Mouse (Mus musculus) heart, postnatal 0 days (tissue): ENCODE data around the gene Tmem192. TPM values are rescaled to one million over a fixed set of nuclear protein-coding genes. Genes with fewer than 3 reads are reported as not detected.

ENCODE experiments used
- ATAC-seq: fragments of 200-750 bp; cut with Nextera tagmentation; 2 replicates; pipeline ENCODE4 v1.8.0; 2017; ENCODE audit warnings: low read depth, moderate number of reproducible peaks, moderate library complexity; ENCODE audit not compliant: insufficient read depth
- DNase-seq: peaks from one replicate; pipeline ENCODE4 v3.0.0-alpha.2; 2016; ENCODE audit warnings: low spot score
- H3K27ac ChIP-seq: fragments of 300-500 bp; sonication (generic); 2 replicates; pipeline ENCODE4 v1.5.1; 2014; ENCODE audit warnings: low read depth, mild to moderate bottlenecking
- H3K27me3 ChIP-seq: fragments of 300-500 bp; sonication (generic); 2 replicates; pipeline ENCODE4 v1.6.1; 2014; ENCODE audit warnings: low read length, mixed read lengths; ENCODE audit not compliant: control insufficient read depth, insufficient read depth
- H3K36me3 ChIP-seq: fragments of 300-500 bp; sonication (generic); replicated peaks from 2 replicates; pipeline ENCODE4 v1.6.1; 2014; ENCODE audit warnings: low read length, mixed read lengths; ENCODE audit not compliant: control insufficient read depth, insufficient read depth
- H3K4me1 ChIP-seq: fragments of 300-500 bp; sonication (generic); 2 replicates; pipeline ENCODE4 v1.6.1; 2014; ENCODE audit warnings: antibody characterized with exemption; ENCODE audit not compliant: control insufficient read depth, insufficient read depth
- H3K4me2 ChIP-seq: fragments of 300-500 bp; sonication (generic); 2 replicates; pipeline ENCODE4 v1.6.1; 2014; ENCODE audit warnings: low read depth, mild to moderate bottlenecking, low read length, moderate library complexity
- H3K4me3 ChIP-seq: fragments of 300-500 bp; sonication (generic); 2 replicates; pipeline ENCODE4 v1.5.1; 2014; ENCODE audit warnings: low read depth, low read length
- H3K9ac ChIP-seq: fragments of 300-500 bp; sonication (generic); replicated peaks from 2 replicates; pipeline ENCODE4 v1.6.1; 2014; ENCODE audit warnings: low read depth, low read length, mixed read lengths
- H3K9me3 ChIP-seq: fragments of 300-500 bp; sonication (generic); replicated peaks from 2 replicates; pipeline ENCODE4 v1.6.1; 2016; ENCODE audit warnings: low read length; ENCODE audit not compliant: control insufficient read depth
- CTCF ChIP-seq: IDR thresholded peaks from 2 replicates; pipeline ENCODE4 v1.5.1; 2016; ENCODE audit warnings: antibody characterized with exemption, control low read depth, low read depth
- EP300 ChIP-seq: IDR thresholded peaks from 2 replicates; pipeline ENCODE4 v1.6.1; 2016; ENCODE audit warnings: antibody characterized with exemption, low read depth
- WGBS: fragments of 180-500 bp; shearing (Covaris S2); extraction: QIAGEN DNeasy Blood & Tissue Kit; methylation state at CpG from one replicate; pipeline ENCODE4 v1.1.7; 2014; 5-methylcytosine and 5-hydroxymethylcytosine counted together
- polyA plus RNA-seq: library from polyadenylated mRNA; unstranded; fragments of >200 nt; fragmentation: Nextera tagmentation; extraction: Ambion mirVana; gene quantifications from 2 replicates; pipeline ENCODE4 v1.2.1, GENCODE M21; 2015
- total RNA-seq: library from RNA; depleted of rRNA; stranded (reverse); fragments of >200 nt; gene quantifications from 2 replicates; pipeline ENCODE4 v1.2.3, GENCODE M21; 2014; ENCODE audit warnings: low replicate concordance

The Tmem192 gene
- total and polyA plus RNA-seq, 2 experiments from 2014 or later: 37.2 to 97.7 TPM

GRCm38 (mm10) chr8:64928938-64929337, 18.0 kb upstream of the Tmem192 start:
- WGBS: 80% methylated on average over 6 of the region's 6 CpGs
- H3K4me2 ChIP-seq: no peak overlapping the region
- no peak for TF ChIP-seq CTCF
- no peak for TF ChIP-seq EP300
- DNase-seq: no peak
- H3K9ac ChIP-seq: no peak overlapping the region
- no peaks in the 10 kb centered on the region for H3K4me1 ChIP-seq
- no peaks in the 10 kb centered on the region for H3K36me3 ChIP-seq
- no peak for ATAC-seq
- no peak overlapping the region for H3K4me3 ChIP-seq
- H3K27ac ChIP-seq: no peak overlapping the region
- no peaks in the 10 kb centered on the region for H3K9me3 ChIP-seq
- H3K27me3 ChIP-seq: no peaks in the 10 kb centered on the region

DNA sequence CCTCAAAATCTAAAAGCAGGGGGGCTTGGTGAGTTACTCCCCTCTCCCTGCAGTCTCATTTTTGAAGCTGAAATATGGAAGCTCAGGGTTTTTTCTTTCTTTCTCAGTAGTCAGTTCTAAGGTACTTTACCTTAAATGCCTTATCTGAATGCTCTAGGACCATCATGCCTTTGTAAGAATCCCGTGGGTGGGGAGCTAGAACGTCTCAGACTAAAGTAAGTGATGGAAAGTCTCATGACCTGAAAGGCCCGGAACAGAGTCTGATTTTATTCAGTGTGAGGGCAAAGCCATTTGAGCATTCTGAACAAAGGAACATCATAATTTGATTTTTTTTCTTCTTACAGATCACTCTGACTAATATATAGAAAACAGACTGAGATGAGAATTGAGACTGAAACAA, 12.0 kb upstream of the Tmem192 start:
- TF ChIP-seq EP300 (no peak), CTCF (no peak)
- no peak overlapping the region for H3K9ac ChIP-seq
- no peak overlapping the region for H3K27ac ChIP-seq
- no peak overlapping the region for H3K4me2 ChIP-seq
- H3K4me1 ChIP-seq: no peaks in the 10 kb centered on the region
- ATAC-seq (no peak), DNase-seq (no peak)
- 60% methylated on average over 3 of the region's 3 CpGs for WGBS
- H3K27me3 ChIP-seq: no peaks in the 10 kb centered on the region
- H3K9me3 ChIP-seq: no peaks in the 10 kb centered on the region
- no peaks in the 10 kb centered on the region for H3K36me3 ChIP-seq
- no peak overlapping the region for H3K4me3 ChIP-seq

- Histone ChIP-seq H3K4me3 (no peak overlapping the region), H3K27me3 (0 out of 2 replicates have a peak, but pooled peaks cover 5% of the 10 kb centered on the region), H3K9ac (no peak overlapping the region), H3K36me3 (no peaks in the 10 kb centered on the region), H3K9me3 (no peaks in the 10 kb centered on the region), H3K27ac (no peak overlapping the region), H3K4me2 (no peak overlapping the region), H3K4me1 (no peaks in the 10 kb centered on the region)
- DNase-seq (no peak), ATAC-seq (no peak)
- 77% methylated on average over 8 of the region's 8 CpGs for WGBS
- TF ChIP-seq EP300 (no peak), CTCF (no peak)
Measured at GRCm38 (mm10) chr8:64941019-64941418, 6.0 kb upstream of the Tmem192 start.

- Histone ChIP-seq H3K4me1 (no peaks in the 10 kb centered on the region), H3K27ac (no peak overlapping the region), H3K36me3 (no peaks in the 10 kb centered on the region), H3K9me3 (no peaks in the 10 kb centered on the region), H3K27me3 (0 out of 2 replicates have a peak, but pooled peaks cover 5% of the 10 kb centered on the region), H3K4me2 (no peak overlapping the region), H3K9ac (no peak overlapping the region), H3K4me3 (no peak overlapping the region)
- TF ChIP-seq EP300 (no peak), CTCF (peak; percentile 97)
- ATAC-seq: peak; percentile 51
- peak; percentile 49 for DNase-seq
- 10% methylated on average over 9 of the region's 9 CpGs for WGBS
Measured at GRCm38 (mm10) chr8:64941495-64941894, 5.5 kb upstream of the Tmem192 start.

DNA sequence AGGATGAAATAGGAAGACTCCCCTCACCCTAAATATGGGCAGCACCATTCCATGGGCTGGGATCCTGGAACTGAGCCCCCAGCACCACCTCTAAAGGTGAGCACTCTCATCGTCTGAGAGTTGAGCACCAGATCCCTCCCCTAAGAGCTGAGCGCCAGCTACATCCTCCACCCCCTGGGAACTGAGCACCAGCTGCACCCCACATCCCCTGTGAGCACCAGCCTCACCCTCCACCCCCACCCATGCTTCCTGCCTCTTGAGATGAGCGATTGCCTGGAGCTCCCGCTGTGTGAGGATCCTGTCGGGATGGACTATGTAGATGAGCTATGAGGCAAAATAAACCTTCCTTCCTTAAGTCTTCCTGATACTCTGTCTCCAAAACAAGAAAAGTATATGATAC, 4.0 kb upstream of the Tmem192 start:
- Histone ChIP-seq H3K9ac (no peak overlapping the region), H3K4me3 (no peak overlapping the region), H3K4me1 (no peaks in the 10 kb centered on the region), H3K9me3 (no peaks in the 10 kb centered on the region), H3K27ac (no peak overlapping the region), H3K27me3 (0 out of 2 replicates have a peak, but pooled peaks cover 5% of the 10 kb centered on the region), H3K4me2 (no peak overlapping the region), H3K36me3 (no peaks in the 10 kb centered on the region)
- DNase-seq (no peak), ATAC-seq (no peak)
- 14% methylated on average over 5 of the region's 5 CpGs for WGBS
- TF ChIP-seq EP300 (no peak), CTCF (no peak)

DNA sequence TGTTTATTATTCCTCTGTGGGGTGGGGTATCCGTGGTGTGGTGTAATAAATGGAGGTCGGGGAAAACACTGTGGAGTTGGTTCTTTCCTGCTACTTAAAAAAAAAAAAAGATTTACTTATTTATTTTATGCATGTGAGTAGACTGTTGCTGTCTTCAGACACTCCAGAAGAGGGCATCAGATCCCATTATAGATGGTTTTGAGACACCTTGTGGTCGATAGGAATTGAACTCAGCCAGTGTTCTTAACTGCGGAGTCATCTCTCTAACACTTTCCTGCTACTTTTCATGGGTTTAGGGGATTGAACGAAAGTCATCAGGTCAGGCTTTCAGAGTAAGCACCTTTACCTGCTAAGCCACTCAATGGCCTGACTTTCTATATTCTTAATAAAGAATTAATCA, 2.2 kb upstream of the Tmem192 start:
- 0 out of 2 replicates have a peak, but pooled peaks cover 5% of the 10 kb centered on the region for H3K27me3 ChIP-seq
- TF ChIP-seq CTCF (peak; percentile 21; the same call in 1 of the 2 replicates), EP300 (no peak)
- no peak overlapping the region for H3K4me3 ChIP-seq
- WGBS: 28% methylated on average over 5 of the region's 5 CpGs
- ATAC-seq: no peak
- H3K4me1 ChIP-seq: no peaks in the 10 kb centered on the region
- H3K9me3 ChIP-seq: no peaks in the 10 kb centered on the region
- no peaks in the 10 kb centered on the region for H3K36me3 ChIP-seq
- H3K27ac ChIP-seq: no peak overlapping the region
- H3K9ac ChIP-seq: no peak overlapping the region
- H3K4me2 ChIP-seq: no peak overlapping the region
- DNase-seq: no peak
